24 mouse cellular contexts compared by ENCODE assay signal in the genomic region with DNA sequence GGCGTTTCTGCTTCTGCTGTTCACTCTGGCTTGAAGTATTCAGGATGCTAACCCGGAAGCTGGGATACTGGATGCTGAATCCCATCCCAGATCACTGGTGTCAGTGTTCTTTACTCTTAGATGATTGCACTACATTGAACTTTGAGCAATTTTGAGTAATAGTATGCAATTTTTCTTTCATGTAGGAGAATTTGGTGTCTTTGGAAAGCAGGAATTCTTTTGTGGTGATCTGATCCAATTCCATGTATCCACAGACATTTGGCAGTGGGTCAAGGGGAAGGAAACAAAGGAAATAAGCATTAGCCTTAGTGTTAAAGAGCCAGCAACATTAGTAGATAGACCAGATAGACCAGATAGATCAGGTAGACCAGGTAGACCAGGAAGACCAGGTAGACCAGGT.
DNase-seq lines count a peak whose midpoint lies in the region; ATAC-seq and TF ChIP-seq lines count a peak whose summit lies in the region.
"Had no signal": no experiment of that assay in that cellular context is flagged by ENCODE, and none has a peak within 500 bp of the region (broad histone marks: within the 10 kb centered on the region; RNA-seq: fewer than 3 reads in every experiment).

No protein-coding gene starts in this region.

- H3K27ac ChIP-seq in embryonic fibroblast, embryonic 13.5 days (ENCODE audit: insufficient read depth, low read length), result peak overlapping the region; percentile 83
- H3K27ac ChIP-seq in intestine, postnatal 0 days (ENCODE audit: low read depth, low read length), result no peak overlapping the region
- H3K27ac ChIP-seq: embryonic facial prominence, embryonic 10.5 days; embryonic facial prominence, embryonic 12.5 days; forebrain, embryonic 10.5 days; forebrain, embryonic 12.5 days had no signal

- no peaks in the 10 kb centered on the region for H3K9me3 ChIP-seq in intestine, postnatal 0 days (ENCODE audit: control insufficient read depth)
- H3K9me3 ChIP-seq: embryonic facial prominence, embryonic 10.5 days; embryonic facial prominence, embryonic 12.5 days; forebrain, embryonic 10.5 days; forebrain, embryonic 12.5 days had no signal

- peaks cover 15% of the 10 kb centered on the region for H3K4me1 ChIP-seq in embryonic fibroblast, embryonic 13.5 days (ENCODE audit: control insufficient read depth, insufficient read depth, low read length)
- no peaks in the 10 kb centered on the region for H3K4me1 ChIP-seq in intestine, postnatal 0 days (replicated peaks; ENCODE audit: control insufficient read depth, insufficient read depth, low read length)
- H3K4me1 ChIP-seq: embryonic facial prominence, embryonic 10.5 days; forebrain, embryonic 10.5 days; forebrain, embryonic 12.5 days had no signal

- no peak overlapping the region for H3K4me2 ChIP-seq in intestine, postnatal 0 days (replicated peaks; ENCODE audit: low read depth)
- H3K4me2 ChIP-seq: embryonic facial prominence, embryonic 12.5 days; forebrain, embryonic 12.5 days had no signal

- no peak overlapping the region for H3K4me3 ChIP-seq in embryonic fibroblast, embryonic 13.5 days (ENCODE audit: insufficient read depth, low read length)
- H3K4me3 ChIP-seq in intestine, postnatal 0 days (ENCODE audit: low read depth, low read length), result no peak overlapping the region
- H3K4me3 ChIP-seq: embryonic facial prominence, embryonic 10.5 days; embryonic facial prominence, embryonic 12.5 days; erythroblast, embryonic 14.5 days; forebrain, embryonic 10.5 days; forebrain, embryonic 12.5 days had no signal

- H3K9ac ChIP-seq in intestine, postnatal 0 days (ENCODE audit: low read depth, low read length), result no peak overlapping the region
- H3K9ac ChIP-seq: embryonic facial prominence, embryonic 12.5 days; forebrain, embryonic 12.5 days had no signal

- DNase-seq in 3134 (ENCODE audit: extremely low read depth, insufficient read length, low spot score), result peak; percentile 18
- peak; percentile 80 for DNase-seq in 3T3-L1 (ENCODE audit: low read depth, low spot score)
- DNase-seq in NIH3T3 (ENCODE audit: low read depth), result peak; percentile 72
- no peak for DNase-seq in right cerebral cortex, postnatal 25 days
- DNase-seq in right cerebral cortex, adult 2 months (ENCODE audit: low spot score in 2 of 2), result no peak
- no peak for DNase-seq in urinary bladder, postnatal 10 days (ENCODE audit: low spot score)
- DNase-seq: adrenal gland, adult 8-10 months; adrenal gland, postnatal 14 days; adrenal gland, postnatal 36 days; cerebellum, adult 11-12 months; cerebellum, adult 2 months; cerebellum, adult 9-10 months; cerebellum, postnatal 10 days; cerebellum, postnatal 25 days had no signal

- ATAC-seq in intestine, postnatal 0 days, result no peak
- ATAC-seq: activated CD4-positive, CD25-positive, alpha-beta regulatory T cell, adult 4 months; forebrain, embryonic 14.5 days; forebrain, embryonic 16.5 days had no signal

- no peaks in the 10 kb centered on the region for H3K36me3 ChIP-seq in intestine, postnatal 0 days (ENCODE audit: control insufficient read depth, insufficient read depth)
- H3K36me3 ChIP-seq: embryonic facial prominence, embryonic 10.5 days; embryonic facial prominence, embryonic 12.5 days; forebrain, embryonic 10.5 days; forebrain, embryonic 12.5 days had no signal

- TF ChIP-seq POLR2A in embryonic fibroblast, embryonic 13.5 days (IDR thresholded peaks at IDR 0.05; ENCODE audit: low read depth, low read length), result no peak

- no peak for TF ChIP-seq CTCF in embryonic fibroblast, embryonic 13.5 days (IDR thresholded peaks at IDR 0.05; ENCODE audit: borderline replicate concordance, insufficient read depth, low read length)
- TF ChIP-seq CTCF in intestine, postnatal 0 days (IDR thresholded peaks at IDR 0.05; ENCODE audit: low read depth), result no peak

- 82% methylated on average over 2 of the region's 2 CpGs for WGBS in intestine, postnatal 0 days

- no peaks in the 10 kb centered on the region for H3K27me3 ChIP-seq in intestine, postnatal 0 days (replicated peaks; ENCODE audit: control insufficient read depth, insufficient read depth, low read length)
- H3K27me3 ChIP-seq: embryonic facial prominence, embryonic 12.5 days; forebrain, embryonic 12.5 days had no signal

Comparison
In these comparisons a context has a peak if more than half of its experiments do, and no peak if none do; other contexts are left out.
1. DNase-seq: peak in 3134 (single experiment), 3T3-L1 (single experiment) and NIH3T3 (single experiment); none in right cerebral cortex, postnatal 25 days (single experiment), right cerebral cortex, adult 2 months (0 of 2) and urinary bladder, postnatal 10 days (single experiment).